Mouse (Mus musculus): Measurements from ENCODE around the gene Gm8947. TPM values are rescaled to one million over a fixed set of nuclear protein-coding genes. Genes with fewer than 3 reads are reported as not detected.

Gm8947 gene
- not detected in 2 replicates for polyA plus RNA-seq (2012; rRNA removed; ENCODE audit: low replicate concordance)

GRCm38 (mm10) chr1:151192075-151192474 lies at the start of gene Gm8947:
Gm8947 (plus strand) TSS chr1:151192376.

DNA sequence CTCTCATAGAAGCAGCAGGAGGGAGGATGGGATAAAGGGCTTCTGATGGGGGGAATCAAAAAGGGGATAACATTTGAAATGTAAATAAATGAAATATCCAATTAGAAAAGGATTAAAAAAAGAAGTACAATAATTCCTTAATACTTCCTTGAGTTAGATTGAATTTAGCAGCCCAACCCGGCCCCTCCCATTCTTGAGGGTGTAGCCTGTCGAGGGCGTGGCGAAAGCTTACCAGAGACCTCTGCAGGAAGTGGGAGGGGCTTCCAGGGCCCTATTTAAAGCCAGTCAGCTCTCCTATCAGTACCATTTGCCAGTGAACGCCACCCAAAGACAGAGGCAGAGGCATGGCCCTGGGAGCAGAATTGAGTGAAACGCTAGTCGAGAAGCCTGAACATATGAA lies 9.9 kb upstream of the Gm8947 start, which contains the start of gene Gm47985:
Gene Gm47985, plus strand, starts transcription at position 272 of the 400 bp plus-strand sequence.

DNA sequence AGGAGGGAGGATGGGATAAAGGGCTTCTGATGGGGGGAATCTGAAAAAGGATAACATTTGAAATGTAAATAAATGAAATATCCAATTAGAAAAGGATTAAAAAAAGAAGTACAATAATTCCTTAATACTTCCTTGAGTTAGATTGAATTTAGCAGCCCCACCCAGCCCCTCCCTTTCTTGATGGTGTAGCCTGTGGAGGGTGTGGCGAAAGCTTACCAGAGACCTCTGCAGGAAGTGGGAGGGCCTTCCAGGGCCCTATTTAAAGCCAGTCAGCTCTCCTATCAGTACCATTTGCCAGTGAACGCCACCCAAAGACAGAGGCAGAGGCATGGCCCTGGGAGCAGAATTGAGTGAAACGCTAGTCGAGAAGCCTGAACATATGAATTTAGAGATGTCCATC lies 5.9 kb downstream of the Gm8947 start, which contains the start of gene Gm47995:
Gene Gm47995, plus strand, starts transcription at position 329 of the 400 bp plus-strand sequence.

GRCm38 (mm10) chr1:151203818-151204217 lies 11.6 kb downstream of the Gm8947 start, which contains the start of gene 3110040M04Rik:
3110040M04Rik (plus strand) TSS chr1:151204121.

DNA sequence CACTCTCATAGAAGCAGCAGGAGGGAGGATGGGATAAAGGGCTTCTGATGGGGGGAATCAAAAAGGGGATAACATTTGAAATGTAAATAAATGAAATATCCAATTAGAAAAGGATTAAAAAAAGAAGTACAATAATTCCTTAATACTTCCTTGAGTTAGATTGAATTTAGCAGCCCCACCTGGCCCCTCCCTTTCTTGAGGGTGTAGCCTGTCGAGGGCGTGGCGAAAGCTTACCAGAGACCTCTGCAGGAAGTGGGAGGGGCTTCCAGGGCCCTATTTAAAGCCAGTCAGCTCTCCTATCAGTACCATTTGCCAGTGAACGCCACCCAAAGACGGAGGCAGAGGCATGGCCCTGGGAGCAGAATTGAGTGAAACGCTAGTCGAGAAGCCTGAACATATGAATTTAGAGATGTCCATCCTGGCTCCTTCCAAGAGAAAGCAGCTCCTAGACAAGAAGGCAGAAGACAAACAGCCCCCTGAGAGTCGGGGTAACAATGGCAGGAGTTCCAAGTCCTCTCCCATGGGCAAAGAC lies 17.7 kb downstream of the Gm8947 start, which contains the start of gene Gm47996:
Gene Gm47996, plus strand, starts transcription at position 308 of the 532 bp plus-strand sequence.

Other genes with a start within 250 kb of the Gm8947 start
- gene Hmcn1, start 198.9 kb upstream of the Gm8947 start, polyA plus RNA-seq (2012; rRNA removed; ENCODE audit: low replicate concordance), result 5.0 and 19.0 TPM in 2 replicates
- gene Gm47985, start 9.8 kb upstream of the Gm8947 start, polyA plus RNA-seq (2012; rRNA removed; ENCODE audit: low replicate concordance), result not detected in 2 replicates
- not detected in 2 replicates for gene Gm47995, start 6.1 kb downstream of the Gm8947 start, polyA plus RNA-seq (2012; rRNA removed; ENCODE audit: low replicate concordance)
- not detected in 2 replicates for gene 3110040M04Rik, start 11.7 kb downstream of the Gm8947 start, polyA plus RNA-seq (2012; rRNA removed; ENCODE audit: low replicate concordance)
- not detected in 2 replicates for gene Gm47996, start 17.8 kb downstream of the Gm8947 start, polyA plus RNA-seq (2012; rRNA removed; ENCODE audit: low replicate concordance)
- 29.6 and 49.3 TPM in 2 replicates for gene Ivns1abp, start 152.1 kb downstream of the Gm8947 start, polyA plus RNA-seq (2012; rRNA removed; ENCODE audit: low replicate concordance)
- gene Swt1, start 236.1 kb downstream of the Gm8947 start, polyA plus RNA-seq (2012; rRNA removed; ENCODE audit: low replicate concordance), result 4.5 and 7.5 TPM in 2 replicates
- 14.3 and 17.9 TPM in 2 replicates for gene Trmt1l, start 236.2 kb downstream of the Gm8947 start, polyA plus RNA-seq (2012; rRNA removed; ENCODE audit: low replicate concordance)

Data from mammary gland, adult 2 months (tissue).